Mouse (Mus musculus): ENCODE data around the gene Fli1. TPM values are rescaled to one million over a fixed set of nuclear protein-coding genes. Genes with fewer than 3 reads are reported as not detected.

Gene Fli1
- polyA plus RNA-seq (2021; fragmentation: Nextera tagmentation): 2.3 and 2.7 TPM in 2 replicates
- long read RNA-seq, experiment 1, transcript Fli1-201 (9 exons, 3,318 nt): major isoform, 10 of 15 reads
- long read RNA-seq, experiment 1, partial matches to known transcripts: 5 of 15 reads
- long read RNA-seq, experiment 1, other reads (novel, unspliced or antisense): 0 of 15 reads
- long read RNA-seq, experiment 2, partial matches to known transcripts: 0 of 5 reads
- long read RNA-seq, experiment 2, other reads (novel, unspliced or antisense): 4 of 5 reads

GRCm38 (mm10) chr9:32542212-32543039 is at the start of gene Fli1:
TSS of gene Fli1 (minus strand) at chr9:32542861.

Other genes with a start within 250 kb of the Fli1 start
- 0.05 and 0.10 TPM in 2 replicates for gene Kcnj5, start 198.5 kb downstream of the Fli1 start, polyA plus RNA-seq (2021; fragmentation: Nextera tagmentation)
- not detected in 2 replicates for gene Kcnj1, start 170.4 kb downstream of the Fli1 start, polyA plus RNA-seq (2021; fragmentation: Nextera tagmentation)
- 4.6 and 7.2 TPM in 2 replicates for gene Ets1, start 93.4 kb upstream of the Fli1 start, polyA plus RNA-seq (2021; fragmentation: Nextera tagmentation)